Mouse (Mus musculus) inflammation-experienced regulatory T-cells, adult 16 weeks (primary cell): Measurements from ENCODE around the gene Phf23. TPM values are rescaled to one million over a fixed set of nuclear protein-coding genes. Genes with fewer than 3 reads are reported as not detected.

Experiments
- polyA plus RNA-seq: library from polyadenylated mRNA; unstranded; fragments of 100-300 nt; shearing (Covaris generic); gene quantifications from one replicate; pipeline ENCODE4 v1.2.1, GENCODE M21; 2017

The Phf23 gene
- polyA plus RNA-seq = 117 TPM

GRCm38 (mm10) chr11:69995391-69995960 is at the start of gene Phf23:
Phf23 (plus strand) TSS chr11:69995777.

DNA sequence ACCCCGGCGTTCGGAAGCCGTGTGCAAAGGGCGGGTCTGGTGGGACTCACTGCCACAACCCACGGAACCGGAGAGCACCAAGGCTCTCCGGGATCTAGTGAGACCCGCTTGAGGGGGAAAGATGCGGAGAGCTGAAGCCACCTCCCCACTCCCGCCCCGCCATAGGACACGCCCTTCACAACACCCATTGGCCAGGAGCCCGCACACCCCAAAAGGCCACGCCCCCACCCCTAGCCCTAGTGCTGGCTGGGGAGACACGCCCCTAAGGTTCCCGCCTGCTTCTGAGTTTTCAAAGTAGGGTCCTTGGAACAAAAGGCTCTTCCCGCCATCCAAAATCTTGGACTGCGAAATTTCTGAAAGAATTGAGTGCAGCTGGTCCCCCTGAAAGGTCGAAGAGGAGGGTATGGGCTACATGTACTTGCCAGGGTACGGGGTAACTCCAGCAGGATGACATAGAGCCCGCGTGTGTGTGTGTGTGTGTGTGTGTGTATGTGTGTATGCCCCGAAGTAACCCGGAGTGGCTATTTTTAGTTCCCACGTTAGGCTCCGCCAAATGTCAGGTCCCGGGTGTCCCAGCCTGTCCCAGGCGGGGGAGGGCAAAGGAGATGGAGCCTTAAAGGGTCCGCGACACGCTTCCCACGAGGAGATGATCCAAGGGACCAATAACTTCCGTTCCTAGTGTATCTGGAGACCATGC is 47.4 kb upstream of the Phf23 start, which contains the start of gene Slc2a4:
Gene Slc2a4 (minus strand): TSS at position 123 of the 697 bp plus-strand sequence.

GRCm38 (mm10) chr11:69964650-69965270 is 30.8 kb upstream of the Phf23 start, which contains the start of gene Cldn7:
Cldn7 (plus strand) TSS chr11:69964779.

DNA sequence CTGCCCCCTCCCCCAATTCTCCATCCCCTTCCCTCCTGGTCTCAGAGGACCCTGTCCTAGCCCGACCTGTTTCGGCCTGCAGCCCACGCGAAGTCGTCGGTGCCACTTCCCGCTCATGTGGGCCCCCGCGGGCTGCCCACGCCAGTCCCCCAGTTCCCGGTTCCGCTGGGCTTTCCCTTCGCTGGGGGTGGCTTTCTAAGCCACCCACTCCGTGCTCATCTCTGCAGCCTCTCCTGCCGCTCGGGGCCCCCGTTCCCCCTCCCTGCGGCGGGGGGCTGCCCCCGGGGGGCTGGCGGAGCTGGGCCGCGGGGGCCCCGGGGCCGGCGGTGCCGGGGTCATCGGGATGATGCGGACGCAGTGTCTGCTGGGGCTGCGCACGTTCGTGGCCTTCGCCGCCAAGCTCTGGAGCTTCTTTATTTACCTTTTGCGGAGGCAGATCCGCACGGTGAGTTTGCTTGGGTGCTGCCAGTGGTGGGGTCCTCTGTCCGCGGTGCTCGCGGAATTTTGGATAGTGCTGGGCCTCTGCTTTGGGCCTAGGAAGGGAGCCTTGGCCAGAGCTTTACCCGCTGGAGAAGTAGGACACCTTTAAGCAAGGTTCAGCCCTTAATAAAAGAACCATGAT is 14.3 kb upstream of the Phf23 start, which contains the start of gene Ctdnep1:
Gene Ctdnep1 (plus strand): TSS at position 16 of the 622 bp plus-strand sequence.

DNA sequence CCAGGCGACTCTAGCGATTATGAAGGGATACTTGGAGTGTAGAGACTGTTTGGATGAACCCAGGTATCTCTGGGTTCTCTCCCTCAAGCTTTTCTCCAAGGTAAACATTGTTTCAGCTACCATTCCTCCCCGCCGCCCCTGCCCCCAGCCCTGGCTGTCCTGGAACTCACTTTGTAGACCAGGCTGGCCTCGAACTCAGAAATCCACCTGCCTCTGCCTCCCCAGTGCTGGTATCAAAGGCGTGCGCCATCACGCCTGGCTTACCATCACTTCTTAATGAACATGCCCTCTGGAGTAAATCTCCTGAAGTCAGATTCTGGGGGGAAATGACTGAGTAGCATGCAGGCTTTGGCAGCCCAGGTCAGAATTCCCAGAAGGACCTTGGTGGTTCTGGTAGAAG is 13.4 kb upstream of the Phf23 start, which contains the start of gene Elp5:
Gene Elp5 (minus strand): TSS at position 293 of the 400 bp plus-strand sequence.

DNA sequence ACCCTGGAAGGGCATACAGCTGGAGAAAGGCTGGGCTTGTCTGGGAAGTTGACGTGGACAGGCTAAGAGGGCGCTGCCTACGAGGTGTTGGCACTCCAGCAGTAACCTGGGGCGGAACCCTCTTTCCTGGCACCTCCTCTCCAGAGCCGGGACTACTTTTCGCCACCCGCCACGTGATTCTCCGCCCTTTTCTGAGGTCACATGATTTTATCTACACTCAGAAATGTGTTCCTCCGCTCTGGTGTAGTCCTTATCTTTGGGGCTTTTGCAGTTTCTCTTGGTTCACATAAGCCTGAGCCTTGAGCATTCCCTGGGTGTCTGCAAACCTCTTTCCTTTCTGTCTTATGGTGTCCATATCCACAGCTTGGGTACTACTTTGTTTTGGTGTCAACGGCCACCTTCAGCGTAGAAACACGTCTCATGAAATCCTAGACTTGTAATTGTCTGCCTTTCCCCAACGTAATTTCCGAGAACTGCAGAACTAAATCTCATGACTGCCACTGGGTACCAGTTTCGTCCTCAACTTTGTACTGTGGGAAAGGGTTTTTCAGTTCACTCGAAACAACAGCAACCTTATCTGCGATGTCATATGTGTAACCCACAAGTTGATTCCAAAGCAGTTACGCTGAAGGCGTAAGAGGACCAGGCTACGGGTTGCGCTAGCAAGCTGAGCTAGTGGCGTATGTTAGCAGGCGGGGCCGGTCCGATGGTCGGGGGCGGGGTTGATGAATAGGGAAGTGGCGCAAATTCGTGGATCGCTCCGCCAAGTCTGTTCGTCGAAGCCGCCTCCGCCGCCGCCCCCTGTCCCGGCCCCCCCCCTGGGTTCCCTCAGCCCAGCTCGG is 4.5 kb upstream of the Phf23 start, which contains the start of gene Gabarap:
Gene Gabarap (plus strand): TSS at position 294 of the 842 bp plus-strand sequence.

DNA sequence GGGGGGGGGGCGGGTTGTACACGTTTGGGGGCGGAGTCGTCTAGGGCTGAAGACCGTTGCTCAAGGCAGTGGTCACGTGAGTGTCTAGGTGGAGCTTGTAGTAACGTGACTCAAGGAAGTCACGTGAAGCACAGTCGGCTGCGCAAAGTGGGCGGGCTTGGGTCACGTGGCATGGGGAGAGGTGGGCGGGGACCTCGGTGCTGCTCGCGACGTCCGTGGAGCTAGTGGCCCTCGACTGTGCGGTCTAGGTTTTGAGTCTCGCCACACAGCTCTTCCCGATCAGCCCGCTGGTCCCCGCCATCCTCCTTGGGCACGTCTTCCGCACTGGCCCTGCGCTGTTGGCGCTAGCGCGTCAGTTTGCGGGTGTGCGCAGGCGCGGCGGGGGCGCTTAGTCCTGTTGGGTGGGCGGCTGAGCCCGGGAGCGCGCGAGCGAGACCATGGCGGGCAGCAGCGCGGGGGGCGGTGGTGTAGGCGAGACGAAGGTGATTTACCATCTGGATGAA is 4.9 kb downstream of the Phf23 start, which contains the start of gene Dvl2:
Gene Dvl2 (plus strand): TSS at position 200 of the 503 bp plus-strand sequence.

GRCm38 (mm10) chr11:70014880-70015558 is 19.4 kb downstream of the Phf23 start, which contains the start of gene Acadvl:
Acadvl (minus strand) TSS chr11:70015411.

DNA sequence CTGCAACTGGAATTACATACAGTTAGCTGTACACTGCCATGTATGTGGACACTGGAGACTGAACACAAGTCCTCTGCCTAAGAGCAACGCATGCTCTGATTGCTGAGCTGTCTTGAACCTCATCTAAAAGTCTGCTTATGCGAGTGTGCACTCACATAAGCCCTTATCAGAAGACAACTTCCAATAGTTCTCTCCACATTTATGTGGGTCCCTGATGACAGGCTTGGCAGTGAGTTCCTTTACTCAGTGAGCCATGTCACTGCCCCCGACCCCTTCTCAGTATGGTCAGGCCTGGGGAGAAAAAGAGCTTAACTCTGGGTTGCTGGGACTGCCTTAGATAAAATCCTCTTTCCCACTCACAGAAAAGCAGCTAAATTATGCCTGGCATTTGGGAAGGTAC is 21.1 kb downstream of the Phf23 start, which contains the start of gene Dlg4:
Gene Dlg4 (plus strand): TSS at position 274 of the 400 bp plus-strand sequence.

Other genes with a start within 250 kb of the Phf23 start
- gene Polr2a, start 237.1 kb upstream of the Phf23 start, polyA plus RNA-seq = 58.0 TPM
- gene Slc35g3, start 233.8 kb upstream of the Phf23 start, polyA plus RNA-seq = not detected
- gene Zbtb4, start 229.9 kb upstream of the Phf23 start, polyA plus RNA-seq = 5.8 TPM
- gene Chrnb1, start 199.8 kb upstream of the Phf23 start, polyA plus RNA-seq = 6.2 TPM
- not detected for gene Fgf11, start 193.9 kb upstream of the Phf23 start, polyA plus RNA-seq
- gene Tmem102, start 190.2 kb upstream of the Phf23 start, polyA plus RNA-seq = not detected
- not detected for gene Gm39566, start 180.5 kb upstream of the Phf23 start, polyA plus RNA-seq
- gene Spem2, start 177.3 kb upstream of the Phf23 start, polyA plus RNA-seq = not detected
- not detected for gene Spem1, start 173.6 kb upstream of the Phf23 start, polyA plus RNA-seq
- gene Nlgn2, start 158.0 kb upstream of the Phf23 start, polyA plus RNA-seq = 0.61 TPM
- gene Tmem256, start 157.3 kb upstream of the Phf23 start, polyA plus RNA-seq = 113 TPM
- gene Plscr3, start 149.4 kb upstream of the Phf23 start, polyA plus RNA-seq = 27.8 TPM
- not detected for gene Tnk1, start 137.0 kb upstream of the Phf23 start, polyA plus RNA-seq
- not detected for gene Tmem95, start 117.8 kb upstream of the Phf23 start, polyA plus RNA-seq
- gene Kctd11, start 114.4 kb upstream of the Phf23 start, polyA plus RNA-seq = 2.3 TPM
- 663 TPM for gene Acap1, start 100.2 kb upstream of the Phf23 start, polyA plus RNA-seq
- gene 2810408A11Rik, start 94.8 kb upstream of the Phf23 start, polyA plus RNA-seq = 3.0 TPM
- gene Neurl4, start 94.7 kb upstream of the Phf23 start, polyA plus RNA-seq = 5.7 TPM
- 163 TPM for gene Gps2, start 81.9 kb upstream of the Phf23 start, polyA plus RNA-seq
- 1,233 TPM for gene Eif5a, start 73.8 kb upstream of the Phf23 start, polyA plus RNA-seq
- not detected for gene Ybx2, start 60.0 kb upstream of the Phf23 start, polyA plus RNA-seq
- not detected for gene Slc2a4, start 47.6 kb upstream of the Phf23 start, polyA plus RNA-seq
- gene Cldn7, start 31.0 kb upstream of the Phf23 start, polyA plus RNA-seq = not detected
- gene Ctdnep1, start 14.6 kb upstream of the Phf23 start, polyA plus RNA-seq = 36.6 TPM
- gene Elp5, start 13.3 kb upstream of the Phf23 start, polyA plus RNA-seq = 70.7 TPM
- gene Gabarap, start 4.6 kb upstream of the Phf23 start, polyA plus RNA-seq = 438 TPM
- gene Dvl2, start 4.8 kb downstream of the Phf23 start, polyA plus RNA-seq = 25.7 TPM
- gene Acadvl, start 19.6 kb downstream of the Phf23 start, polyA plus RNA-seq = 152 TPM
- 11.7 TPM for gene Dlg4, start 21.2 kb downstream of the Phf23 start, polyA plus RNA-seq
- gene Asgr1, start 58.3 kb downstream of the Phf23 start, polyA plus RNA-seq = not detected
- not detected for gene Asgr2, start 96.9 kb downstream of the Phf23 start, polyA plus RNA-seq
- gene Mgl2, start 134.6 kb downstream of the Phf23 start, polyA plus RNA-seq = not detected
- not detected for gene Clec10a, start 160.4 kb downstream of the Phf23 start, polyA plus RNA-seq
- gene Slc16a11, start 217.0 kb downstream of the Phf23 start, polyA plus RNA-seq = 0.94 TPM
- gene Slc16a13, start 225.3 kb downstream of the Phf23 start, polyA plus RNA-seq = 5.5 TPM
- gene Bcl6b, start 234.0 kb downstream of the Phf23 start, polyA plus RNA-seq = 0.51 TPM
- 171 TPM for gene 0610010K14Rik, start 242.1 kb downstream of the Phf23 start, polyA plus RNA-seq
- gene Gm21988, start 244.1 kb downstream of the Phf23 start, polyA plus RNA-seq = 5.5 TPM
- 272 TPM for gene Rnasek, start 244.1 kb downstream of the Phf23 start, polyA plus RNA-seq